Mouse (Mus musculus) cerebellum, postnatal 36 days (tissue): ENCODE measurements at regions not wholly inside any gene's neighbourhood (a gene's known extent, or its start where the extent isn't known, plus 50 kb on each side); places are given as distances from the start of the nearest gene placed in this dataset.

ENCODE experiments used
- DNase-seq, 2 experiments: peaks; one replicate each; pipeline ENCODE4 v3.0.0; 2021 to 2022; ENCODE audit warnings: mixed read lengths in 2 of 2

GRCm38 (mm10) chr12:77179138-77179537, 58.8 kb upstream of the Fut8 start:
- DNase-seq = no peak

GRCm38 (mm10) chr12:77177811-77178578, 59.9 kb upstream of the Fut8 start:
- no peak for DNase-seq

- no peak for DNase-seq
Observed at GRCm38 (mm10) chr12:77177303-77177702, 60.6 kb upstream of the Fut8 start.

GRCm38 (mm10) chr12:77174032-77174431, 63.9 kb upstream of the Fut8 start:
- DNase-seq = no peak

GRCm38 (mm10) chr12:77172540-77172939, 65.4 kb upstream of the Fut8 start:
- no peak for DNase-seq

- no peak for DNase-seq
Observed at GRCm38 (mm10) chr12:77170257-77170656, 67.7 kb upstream of the Fut8 start.

GRCm38 (mm10) chr12:77168367-77168766, 69.6 kb upstream of the Fut8 start:
- DNase-seq = no peak

- no peak for DNase-seq
Observed at GRCm38 (mm10) chr12:77156698-77157097, 81.2 kb upstream of the Fut8 start.

- no peak for DNase-seq
Observed at GRCm38 (mm10) chr12:77155626-77156025, 82.3 kb upstream of the Fut8 start.

GRCm38 (mm10) chr12:77151471-77151870, 86.5 kb upstream of the Fut8 start:
- no peak for DNase-seq

GRCm38 (mm10) chr12:77149835-77150234, 88.1 kb upstream of the Fut8 start:
- DNase-seq = no peak

GRCm38 (mm10) chr12:77148146-77148545, 89.8 kb upstream of the Fut8 start:
- DNase-seq = no peak

- no peak for DNase-seq
Observed at GRCm38 (mm10) chr12:77143958-77144357, 94.0 kb upstream of the Fut8 start.

GRCm38 (mm10) chr12:77143521-77143920, 94.4 kb upstream of the Fut8 start:
- no peak for DNase-seq

GRCm38 (mm10) chr12:77143105-77143504, 94.8 kb upstream of the Fut8 start:
- DNase-seq = no peak

- DNase-seq = no peak
Observed at GRCm38 (mm10) chr12:77142224-77142623, 95.7 kb upstream of the Fut8 start.

GRCm38 (mm10) chr12:77141260-77142201, 96.4 kb upstream of the Fut8 start:
- DNase-seq = no peak

GRCm38 (mm10) chr12:77140656-77141055, 97.3 kb upstream of the Fut8 start:
- no peak for DNase-seq

- DNase-seq = no peak
Observed at GRCm38 (mm10) chr12:77140141-77140540, 97.8 kb upstream of the Fut8 start.

GRCm38 (mm10) chr12:77139718-77140117, 98.2 kb upstream of the Fut8 start:
- no peak for DNase-seq

- DNase-seq = no peak
Observed at GRCm38 (mm10) chr12:77138506-77139201, 99.3 kb upstream of the Fut8 start.

GRCm38 (mm10) chr12:77137291-77137830, 100.6 kb upstream of the Fut8 start:
- DNase-seq = no peak

- no peak for DNase-seq
Observed at GRCm38 (mm10) chr12:77135661-77136060, 102.3 kb upstream of the Fut8 start.
